Comparison of ENCODE assay signal across 20 mouse cellular contexts in the genomic region with DNA sequence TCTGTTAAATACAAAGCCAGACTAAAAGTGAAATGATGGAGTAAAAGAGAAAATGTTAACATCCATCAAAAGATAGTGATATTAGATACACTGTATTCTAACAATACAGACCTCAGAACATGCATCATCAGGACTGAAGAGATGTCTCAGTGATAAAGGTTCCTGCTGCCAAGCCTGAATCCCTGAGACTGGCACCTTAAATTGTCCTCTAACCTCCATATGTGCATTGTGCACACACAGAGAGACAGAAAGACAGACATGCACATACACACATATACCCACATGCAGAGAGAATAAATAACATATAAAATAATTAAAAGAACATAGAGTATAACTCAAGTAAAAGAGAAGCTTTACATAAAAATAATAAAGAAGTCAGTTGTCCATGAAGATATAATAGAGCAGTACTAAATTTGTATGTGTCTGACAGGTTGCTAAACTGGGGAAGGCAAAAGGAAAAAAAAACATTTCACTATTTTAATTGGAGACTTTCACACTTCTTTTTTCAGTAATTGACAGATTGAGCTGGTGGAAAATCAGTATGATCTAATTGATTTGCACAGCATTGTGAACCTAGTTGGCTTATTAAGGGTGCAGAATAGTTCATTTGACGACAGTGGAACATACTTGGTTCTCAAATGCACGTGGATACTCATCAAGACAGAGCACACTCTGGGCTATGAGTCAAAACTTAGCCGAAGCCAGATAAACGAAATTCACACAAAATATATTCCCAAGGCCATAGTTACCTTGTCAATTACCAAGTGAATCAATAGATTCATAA.
DNase-seq lines count a peak whose midpoint lies in the region; ATAC-seq and TF ChIP-seq lines count a peak whose summit lies in the region.
"Had no signal": no experiment of that assay in that cellular context is flagged by ENCODE, and none has a peak within 500 bp of the region (broad histone marks: within the 10 kb centered on the region; RNA-seq: fewer than 3 reads in every experiment).

No protein-coding gene starts in this region.

- no peak overlapping the region for H3K9ac ChIP-seq in forebrain, embryonic 14.5 days (ENCODE audit: low read length)
- H3K9ac ChIP-seq in forebrain, embryonic 11.5 days (ENCODE audit: low read length), result no peak overlapping the region
- no peak overlapping the region for H3K9ac ChIP-seq in forebrain, embryonic 16.5 days (replicated peaks; ENCODE audit: low read depth, low read length)
- H3K9ac ChIP-seq: embryonic facial prominence, embryonic 13.5 days; embryonic facial prominence, embryonic 15.5 days had no signal

- no peaks in the 10 kb centered on the region for H3K9me3 ChIP-seq in forebrain, embryonic 14.5 days (replicated peaks; ENCODE audit: control insufficient read depth, low read length)
- no peaks in the 10 kb centered on the region for H3K9me3 ChIP-seq in forebrain, embryonic 11.5 days (ENCODE audit: control insufficient read depth, low read length)
- no peaks in the 10 kb centered on the region for H3K9me3 ChIP-seq in forebrain, embryonic 16.5 days (ENCODE audit: control insufficient read depth, low read length)
- H3K9me3 ChIP-seq in forebrain, embryonic 10.5 days, result no peaks in the 10 kb centered on the region
- H3K9me3 ChIP-seq: embryonic facial prominence, embryonic 13.5 days; embryonic facial prominence, embryonic 15.5 days had no signal

- no peaks in the 10 kb centered on the region for H3K4me1 ChIP-seq in forebrain, embryonic 14.5 days (ENCODE audit: control insufficient read depth, insufficient read depth, low read length)
- H3K4me1 ChIP-seq in forebrain, embryonic 11.5 days (replicated peaks; ENCODE audit: control insufficient read depth, insufficient read depth, low read length), result no peaks in the 10 kb centered on the region
- no peaks in the 10 kb centered on the region for H3K4me1 ChIP-seq in forebrain, embryonic 16.5 days (replicated peaks; ENCODE audit: control insufficient read depth, insufficient read depth, low read length)
- H3K4me1 ChIP-seq in forebrain, embryonic 10.5 days, result no peaks in the 10 kb centered on the region
- H3K4me1 ChIP-seq: embryonic facial prominence, embryonic 13.5 days; embryonic facial prominence, embryonic 15.5 days had no signal

- peak; percentile 82 for ATAC-seq in forebrain, embryonic 14.5 days
- no peak for ATAC-seq in forebrain, embryonic 11.5 days (replicated peaks; ENCODE audit: low FRiP score)
- peak; percentile 88 for ATAC-seq in forebrain, embryonic 16.5 days

- WGBS in forebrain, embryonic 14.5 days, result 56% methylated on average over 4 of the region's 4 CpGs
- 76% methylated on average over 4 of the region's 4 CpGs for WGBS in forebrain, embryonic 11.5 days
- 43% methylated on average over 4 of the region's 4 CpGs for WGBS in forebrain, embryonic 16.5 days
- WGBS in forebrain, embryonic 10.5 days, result 83% methylated on average over 4 of the region's 4 CpGs

- H3K4me3 ChIP-seq in forebrain, embryonic 14.5 days (ENCODE audit: low read depth, low read length), result no peak overlapping the region
- no peak overlapping the region for H3K4me3 ChIP-seq in forebrain, embryonic 11.5 days (ENCODE audit: low read depth, low read length)
- no peak overlapping the region for H3K4me3 ChIP-seq in forebrain, embryonic 16.5 days (replicated peaks; ENCODE audit: low read length)
- no peak overlapping the region for H3K4me3 ChIP-seq in forebrain, embryonic 10.5 days
- H3K4me3 ChIP-seq: embryonic facial prominence, embryonic 13.5 days; embryonic facial prominence, embryonic 15.5 days; erythroblast, embryonic 14.5 days had no signal

- intact Hi-C loops in gastrocnemius, postnatal 36 days (cut with DNase I), result no loop called here

- no peak overlapping the region for H3K27ac ChIP-seq in forebrain, embryonic 14.5 days (ENCODE audit: low read depth, low read length)
- no peak overlapping the region for H3K27ac ChIP-seq in forebrain, embryonic 11.5 days (ENCODE audit: low read depth, low read length)
- H3K27ac ChIP-seq in forebrain, embryonic 16.5 days (ENCODE audit: low read length), result no peak overlapping the region
- no peak overlapping the region for H3K27ac ChIP-seq in forebrain, embryonic 10.5 days
- H3K27ac ChIP-seq: embryonic facial prominence, embryonic 13.5 days; embryonic facial prominence, embryonic 15.5 days had no signal

- no peak overlapping the region for H3K4me2 ChIP-seq in forebrain, embryonic 14.5 days (ENCODE audit: low read length)
- H3K4me2 ChIP-seq in forebrain, embryonic 11.5 days (ENCODE audit: low read depth, low read length, severe bottlenecking), result no peak overlapping the region
- H3K4me2 ChIP-seq in forebrain, embryonic 16.5 days (ENCODE audit: low read length), result no peak overlapping the region
- H3K4me2 ChIP-seq: embryonic facial prominence, embryonic 13.5 days; embryonic facial prominence, embryonic 15.5 days had no signal

- no peak for TF ChIP-seq POLR2A in brain, embryonic 14.5 days (IDR thresholded peaks at IDR 0.05; ENCODE audit: borderline replicate concordance, extremely low read depth, insufficient read depth, insufficient read length, poor library complexity, severe bottlenecking)

- H3K36me3 ChIP-seq in forebrain, embryonic 14.5 days (ENCODE audit: control insufficient read depth, insufficient read depth, low read length), result no peaks in the 10 kb centered on the region
- H3K36me3 ChIP-seq in forebrain, embryonic 11.5 days (ENCODE audit: control insufficient read depth, insufficient read depth, low read length), result no peaks in the 10 kb centered on the region
- H3K36me3 ChIP-seq in forebrain, embryonic 16.5 days (ENCODE audit: control insufficient read depth, insufficient read depth), result no peaks in the 10 kb centered on the region
- H3K36me3 ChIP-seq in forebrain, embryonic 10.5 days (replicated peaks), result no peaks in the 10 kb centered on the region
- H3K36me3 ChIP-seq: embryonic facial prominence, embryonic 13.5 days; embryonic facial prominence, embryonic 15.5 days had no signal

- peak; percentile 51 for DNase-seq in forebrain, embryonic 14.5 days (ENCODE audit: low spot score)
- no peak for DNase-seq in forebrain, embryonic 11.5 days (ENCODE audit: low spot score)
- no peak for DNase-seq in forebrain, embryonic 10.5 days (ENCODE audit: extremely low spot score, low spot score)
- DNase-seq in brain, adult 2 months (ENCODE audit: low read depth, low spot score), result peak; percentile 5
- peak; percentile 66 for DNase-seq in brain, embryonic 14.5 days (ENCODE audit: low read depth)
- DNase-seq in gastrocnemius, postnatal 36 days, result no peak
- DNase-seq: adrenal gland, adult 2 months; adrenal gland, postnatal 10 days; adrenal gland, postnatal 25 days; cerebellum, adult 11 months; cerebellum, adult 18-20 months; cerebellum, adult 8-10 months; cerebellum, adult 9-11 months; cerebellum, postnatal 14 days; cerebellum, postnatal 36 days; embryo, embryonic 11 days had no signal

- no peaks in the 10 kb centered on the region for H3K27me3 ChIP-seq in forebrain, embryonic 14.5 days (replicated peaks; ENCODE audit: control insufficient read depth, insufficient read depth, low read length)
- H3K27me3 ChIP-seq in forebrain, embryonic 11.5 days (ENCODE audit: control insufficient read depth, insufficient read depth, low read length), result no peaks in the 10 kb centered on the region
- H3K27me3 ChIP-seq in forebrain, embryonic 16.5 days (replicated peaks; ENCODE audit: control insufficient read depth, insufficient read depth, low read length), result no peaks in the 10 kb centered on the region
- no peaks in the 10 kb centered on the region for H3K27me3 ChIP-seq in forebrain, embryonic 10.5 days (ENCODE audit: poor library complexity, severe bottlenecking)
- H3K27me3 ChIP-seq: embryonic facial prominence, embryonic 13.5 days; embryonic facial prominence, embryonic 15.5 days had no signal

- no peak for TF ChIP-seq CTCF in brain, embryonic 14.5 days (IDR thresholded peaks at IDR 0.05; ENCODE audit: borderline replicate concordance, extremely low read depth, insufficient read depth, insufficient read length)

Comparison
In these comparisons a context has a peak if more than half of its experiments do, and no peak if none do; other contexts are left out.
1. DNase-seq: peak in forebrain, embryonic 14.5 days (single experiment), brain, adult 2 months (single experiment) and brain, embryonic 14.5 days (single experiment); none in forebrain, embryonic 11.5 days (single experiment), forebrain, embryonic 10.5 days (single experiment) and gastrocnemius, postnatal 36 days (0 of 2).